Mouse (Mus musculus) thymus, postnatal 10 days (tissue): ENCODE results near the gene Diras2.
"Not testable (repeated sequence)": the region's sequence is repeated elsewhere in the genome, so short reads cannot be mapped to it uniquely, and the experiment has no call there.

Experiments
- DNase-seq, 2 experiments: peaks; one replicate each; pipeline ENCODE4 v3.0.0; 2021; ENCODE audit warnings: low spot score in 2 of 2

The Diras2 gene

DNA sequence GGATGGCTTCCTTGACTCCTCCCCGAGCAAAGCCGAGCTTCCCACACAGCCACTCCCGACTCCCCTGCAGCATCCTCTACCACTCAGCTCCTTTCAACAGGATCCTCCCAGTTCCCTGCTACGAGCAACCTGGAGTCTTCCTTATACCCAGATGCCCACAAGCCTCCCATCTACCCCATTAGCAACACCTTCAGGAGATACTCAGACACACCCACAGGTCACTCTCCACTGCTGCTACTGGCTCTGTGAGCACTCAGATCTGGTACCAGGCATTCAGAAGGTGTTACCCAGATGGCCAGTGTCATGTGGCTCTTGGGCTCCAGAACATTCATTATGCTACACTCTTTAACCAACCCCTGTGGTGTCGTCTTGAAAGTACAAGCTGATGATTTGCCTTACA, 11.7 kb downstream of the Diras2 start:
- DNase-seq, result no peak

GRCm38 (mm10) chr13:52518377-52518776, 12.7 kb downstream of the Diras2 start:
- DNase-seq, result no peak

- DNase-seq, result no peak
Observed at GRCm38 (mm10) chr13:52517021-52517420, 14.1 kb downstream of the Diras2 start.

GRCm38 (mm10) chr13:52516561-52516960, 14.5 kb downstream of the Diras2 start:
- no peak for DNase-seq

- DNase-seq, result no peak
Observed at GRCm38 (mm10) chr13:52516051-52516450, 15.0 kb downstream of the Diras2 start.

GRCm38 (mm10) chr13:52513554-52513953, 17.5 kb downstream of the Diras2 start:
- DNase-seq, result no peak

- no peak for DNase-seq
Observed at GRCm38 (mm10) chr13:52512356-52512755, 18.7 kb downstream of the Diras2 start.

DNA sequence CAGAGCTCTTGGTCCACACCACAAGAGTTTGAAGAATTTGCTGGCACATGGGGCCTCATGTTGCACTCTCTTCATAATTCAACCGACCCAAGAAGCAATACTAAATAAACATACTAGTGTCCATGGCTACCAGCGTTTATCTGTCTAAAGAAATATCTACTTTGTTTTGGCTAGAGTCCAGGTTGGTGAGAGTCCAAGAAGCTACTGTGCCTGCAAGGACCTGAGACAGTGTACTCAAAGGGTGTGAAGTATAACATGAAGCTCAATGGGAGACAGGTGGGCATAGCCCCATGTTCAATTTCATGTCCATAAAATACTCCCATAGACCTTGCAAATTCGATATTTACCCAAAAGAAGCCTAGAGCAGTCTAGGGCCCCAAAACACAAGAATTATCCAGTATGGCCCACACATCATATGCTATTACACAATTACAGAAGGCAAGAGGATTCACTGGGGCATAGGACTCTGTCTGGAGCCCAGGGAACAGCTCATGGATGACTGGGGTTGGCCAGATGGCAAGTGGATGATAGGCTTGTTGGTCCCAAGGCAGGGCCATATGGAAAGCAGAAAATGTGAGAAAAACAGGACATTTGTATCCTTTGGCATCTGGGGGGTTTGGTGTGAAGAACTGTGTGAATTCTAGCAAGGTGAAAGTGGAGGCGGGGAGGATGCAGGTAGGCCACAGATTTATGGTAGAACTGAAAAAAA, 20.8 kb downstream of the Diras2 start:
- DNase-seq, result no peak

DNA sequence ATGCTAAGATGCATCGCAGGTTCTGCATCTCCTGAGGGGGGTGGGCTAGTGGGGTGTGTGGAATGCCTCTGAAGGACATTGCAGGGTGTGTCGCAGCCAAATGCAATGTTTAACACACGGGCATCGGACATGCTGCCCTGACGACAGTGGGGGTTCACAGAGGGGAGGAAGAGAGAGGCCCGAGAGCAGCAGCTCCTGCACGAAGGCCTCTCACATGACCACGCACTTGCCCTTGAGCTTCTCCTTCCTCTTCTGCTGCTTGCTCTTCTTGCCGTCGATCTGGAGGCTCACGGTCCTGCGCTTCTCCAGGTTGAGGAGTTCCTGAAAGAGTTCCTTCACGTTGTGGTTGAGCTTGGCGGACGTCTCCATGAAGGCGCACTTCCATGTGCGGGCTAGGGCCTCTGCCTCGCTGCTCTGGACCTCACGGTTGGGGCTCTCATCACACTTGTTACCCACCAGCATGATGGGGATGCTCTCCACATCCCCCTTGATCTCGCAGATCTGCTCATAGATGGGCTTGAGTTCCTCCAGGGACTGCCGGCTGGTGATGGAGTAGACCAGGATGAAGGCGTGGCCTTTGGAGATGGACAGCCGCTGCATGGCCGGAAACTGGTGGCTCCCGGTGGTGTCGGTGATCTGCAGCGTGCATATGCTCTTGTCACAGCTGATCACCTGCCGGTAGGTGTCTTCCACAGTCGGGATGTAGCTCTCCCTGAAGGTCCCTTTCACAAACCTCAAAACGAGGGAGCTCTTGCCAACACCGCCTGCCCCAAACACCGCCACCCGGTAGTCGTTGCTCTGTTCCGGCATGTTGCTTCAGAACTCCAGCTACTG, 23.4 kb downstream of the Diras2 start:
- no peak for DNase-seq

- not testable (repeated sequence) for DNase-seq
Observed at GRCm38 (mm10) chr13:52506822-52507221, 24.3 kb downstream of the Diras2 start.

DNA sequence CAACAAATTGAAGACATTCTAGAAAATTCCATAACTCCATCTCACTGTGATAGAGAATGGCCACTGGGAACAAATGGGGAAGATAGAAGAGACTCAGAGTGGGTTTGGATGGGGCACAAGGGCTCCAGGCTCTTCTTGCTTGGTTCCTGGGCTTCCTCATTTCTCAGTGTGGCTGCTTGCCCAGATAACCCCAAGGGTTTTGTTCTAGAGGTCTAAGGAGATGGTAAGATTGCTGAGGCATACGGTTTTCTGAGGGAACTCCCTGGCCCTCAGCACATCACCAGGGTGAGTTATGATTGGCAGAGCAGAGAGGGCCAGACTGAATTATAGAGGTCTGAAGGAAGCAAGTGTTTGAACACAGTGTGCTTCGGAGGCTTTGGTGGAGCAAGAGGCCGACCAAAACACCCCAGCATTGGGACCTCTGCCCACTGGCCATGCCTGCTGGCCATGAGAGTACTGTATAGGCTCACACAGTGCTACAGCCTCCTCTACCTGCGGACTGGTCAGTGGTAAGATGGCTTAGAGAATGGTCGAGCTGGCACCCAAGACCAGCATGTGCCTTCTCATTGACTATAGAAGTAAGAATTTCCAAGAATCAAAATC, 25.3 kb downstream of the Diras2 start:
- not testable (repeated sequence) for DNase-seq

DNA sequence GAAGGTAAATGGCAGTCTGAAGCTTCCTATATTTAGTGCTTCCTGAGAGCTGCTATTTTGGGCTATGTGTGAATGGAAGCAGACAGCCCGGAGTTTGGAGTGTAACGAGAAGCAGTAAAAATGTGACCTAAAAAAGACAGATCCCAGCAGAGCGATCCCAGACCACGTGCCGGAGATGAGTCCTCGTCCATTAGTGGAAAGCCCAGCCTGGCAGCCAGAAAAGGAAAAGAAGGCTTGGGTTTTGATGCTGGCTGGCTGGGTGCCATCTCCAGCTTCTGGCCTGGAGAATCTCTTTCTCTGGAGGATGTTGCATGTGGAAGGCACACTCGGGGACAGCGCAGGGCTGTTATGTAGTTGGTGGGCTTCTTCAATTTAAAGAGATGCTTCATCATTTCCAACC, 29.4 kb downstream of the Diras2 start:
- DNase-seq, result no peak

DNA sequence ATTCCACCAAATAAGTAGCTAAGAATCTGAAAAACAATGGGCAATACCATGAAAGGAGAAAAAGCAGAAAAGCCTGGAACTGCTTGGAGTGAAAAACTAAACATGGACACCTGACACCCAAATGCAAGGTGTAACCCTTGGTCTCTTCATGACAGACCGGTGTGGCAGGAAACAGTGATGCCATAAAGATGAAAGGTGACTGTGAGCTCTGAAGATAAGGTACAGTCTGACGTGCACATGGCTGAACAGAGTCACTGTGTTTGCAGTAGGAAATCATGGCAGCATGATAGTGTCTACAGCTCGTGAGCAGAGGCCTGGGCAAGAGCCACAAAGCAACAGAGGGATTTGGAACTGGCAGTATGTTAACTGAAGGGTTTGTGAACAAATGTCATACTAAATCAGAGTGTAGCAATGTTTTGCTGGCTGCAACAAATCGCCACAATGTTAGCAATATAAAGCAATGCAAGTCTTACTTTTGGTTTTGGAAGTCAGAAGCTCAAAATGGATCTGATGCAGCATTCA, 34.0 kb downstream of the Diras2 start:
- DNase-seq, result no peak

DNA sequence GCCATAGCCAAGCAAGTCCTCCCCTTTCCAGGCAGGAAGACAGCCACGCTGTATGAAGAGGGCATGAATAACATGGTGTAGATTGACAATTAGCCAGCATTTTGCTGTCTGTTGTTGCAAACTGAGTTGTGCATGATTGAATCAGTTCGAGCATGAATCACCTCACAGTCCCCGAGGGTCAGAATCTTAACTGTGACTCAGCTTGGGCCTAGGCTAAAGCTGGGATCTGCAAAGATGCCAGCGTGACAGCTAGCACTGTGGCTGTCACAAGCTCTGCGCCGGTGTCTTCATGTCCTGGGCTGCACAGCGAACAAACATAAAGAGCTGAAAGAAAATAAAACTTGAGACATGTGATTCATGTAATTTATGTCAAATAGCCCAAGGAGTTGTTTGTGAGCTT, 42.3 kb downstream of the Diras2 start:
- DNase-seq, result no peak

GRCm38 (mm10) chr13:52484064-52484463, 47.0 kb downstream of the Diras2 start:
- no peak for DNase-seq

DNA sequence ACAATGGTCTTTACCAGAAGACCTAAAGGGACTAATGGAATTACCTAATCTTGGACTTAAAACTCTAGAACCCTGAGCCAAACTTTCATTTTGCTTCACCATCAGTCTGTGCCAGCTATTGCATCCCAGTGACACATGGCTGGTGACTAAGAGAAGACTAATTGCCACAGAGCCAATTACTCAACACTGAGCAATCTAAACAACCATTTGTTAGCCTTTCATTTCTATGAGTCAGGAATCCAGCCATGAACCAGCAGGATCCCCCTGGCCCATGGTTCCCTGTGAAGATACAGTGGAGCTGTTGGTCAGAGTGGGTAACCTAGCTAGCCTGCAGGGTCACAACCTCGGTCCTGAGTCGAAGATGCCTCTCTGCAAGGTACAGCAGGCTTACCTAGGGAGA, 49.3 kb downstream of the Diras2 start:
- no peak for DNase-seq

DNA sequence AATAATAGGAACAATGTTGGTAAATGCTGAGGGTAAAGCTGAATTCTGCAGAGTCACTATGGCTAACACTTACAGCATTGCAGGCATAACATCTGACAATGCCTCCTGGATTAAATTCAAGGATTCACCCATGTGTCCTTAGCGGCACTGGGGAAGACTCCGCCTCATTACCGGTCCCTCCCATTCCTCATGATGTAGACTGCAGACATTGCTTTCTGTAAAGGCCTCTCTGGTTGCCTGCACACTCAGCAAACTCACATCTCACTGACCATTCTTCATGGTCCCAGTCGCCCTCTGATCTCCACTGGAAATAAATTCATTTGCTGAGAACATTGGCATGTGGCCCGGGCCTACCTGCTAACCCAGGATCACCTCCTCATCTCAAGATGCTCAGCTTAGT, 51.9 kb downstream of the Diras2 start:
- no peak for DNase-seq

DNA sequence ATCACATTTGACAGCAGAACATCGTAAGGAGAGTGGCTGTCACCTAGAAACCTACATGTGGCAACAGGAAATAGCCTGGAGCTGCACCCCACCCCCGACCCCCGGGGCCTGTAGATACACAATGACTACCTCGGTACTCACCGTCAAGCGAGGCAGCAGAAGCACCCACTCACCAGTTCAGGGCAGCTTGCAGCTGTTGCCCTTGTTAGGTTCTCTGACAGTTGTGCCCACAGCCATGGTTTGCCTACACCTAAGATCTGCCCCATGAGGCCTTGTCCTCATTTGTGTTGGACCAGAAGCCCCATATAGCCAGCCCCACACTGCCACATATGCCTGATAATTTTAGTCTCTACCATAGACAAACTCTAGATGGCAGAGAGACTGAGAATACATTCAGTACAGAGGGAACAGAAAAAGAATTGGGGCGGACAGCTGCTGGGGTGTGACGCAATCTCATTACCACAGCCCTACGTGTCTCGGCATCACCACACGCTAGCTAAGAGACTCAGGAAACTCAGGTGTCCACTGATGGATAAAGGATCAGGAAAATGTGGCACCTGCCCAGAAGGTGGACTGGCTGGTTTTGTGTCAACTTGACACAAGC, 54.0 kb downstream of the Diras2 start:
- no peak for DNase-seq

DNA sequence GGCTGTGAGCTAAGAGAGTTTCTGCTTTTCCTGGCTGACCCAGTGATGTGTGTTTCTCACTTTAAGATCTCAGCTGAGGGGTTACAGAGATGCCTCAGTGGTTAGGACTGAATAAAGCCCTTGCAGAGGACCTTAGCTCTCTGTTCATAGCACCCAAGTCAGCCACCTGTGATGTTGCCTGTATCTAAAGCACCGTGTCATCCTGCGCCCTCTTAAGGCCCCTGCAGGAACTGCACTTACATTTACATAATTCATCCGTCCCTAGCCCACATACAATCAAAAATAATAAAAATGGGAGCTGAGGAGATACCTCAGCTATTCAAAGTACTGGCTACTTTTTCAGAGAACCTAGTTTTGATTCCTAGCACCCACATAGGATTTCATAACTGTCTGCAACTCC, 54.9 kb downstream of the Diras2 start:
- peak in 1 of 2 experiments; percentile 19 for DNase-seq

GRCm38 (mm10) chr13:52475264-52475663, 55.8 kb downstream of the Diras2 start:
- DNase-seq, result no peak

DNA sequence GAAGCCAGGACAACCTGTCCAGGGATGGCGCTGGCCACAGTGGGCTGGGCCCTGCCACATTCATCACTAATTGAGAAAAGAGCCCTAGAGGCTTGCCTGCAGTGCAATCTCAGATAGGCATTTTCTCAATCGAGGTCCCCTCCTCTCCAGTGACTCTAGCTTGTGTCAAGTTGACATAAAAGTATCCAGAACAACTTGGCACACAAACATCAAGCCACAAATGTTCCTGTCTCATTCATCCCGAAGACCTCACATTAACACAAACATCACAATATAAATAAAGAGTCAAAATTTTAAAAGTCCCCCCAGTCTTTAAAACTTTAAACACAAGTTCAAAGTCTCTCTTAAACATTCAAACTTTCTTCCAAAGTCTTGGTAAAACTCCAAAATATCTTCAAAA, 56.3 kb downstream of the Diras2 start:
- DNase-seq, result no peak
